Mouse (Mus musculus) spleen, adult 2 months (tissue): Measurements from ENCODE around the gene Ldlrap1. TPM values are rescaled to one million over a fixed set of nuclear protein-coding genes. Genes with fewer than 3 reads are reported as not detected.

Experiments
- DNase-seq, 2 experiments: peaks; one replicate each; pipeline versions ENCODE4 v3.0.0 to v3.0.0-alpha.2; 2012 to 2021; ENCODE audit warnings: low spot score in 2 of 2, low read depth in 1 of 2
- H3K27ac ChIP-seq: fragments of 200-500 bp; 2 replicates; pipeline ENCODE4 v1.5.1; 2012; ENCODE audit warnings: low read length, inconsistent platforms; ENCODE audit not compliant: insufficient read depth
- H3K27me3 ChIP-seq: fragments of 200-500 bp; 2 replicates; pipeline ENCODE4 v1.6.1; 2012; ENCODE audit warnings: mild to moderate bottlenecking, moderate library complexity, low read length, inconsistent platforms; ENCODE audit not compliant: control insufficient read depth, insufficient read depth
- H3K36me3 ChIP-seq: fragments of 200-500 bp; 2 replicates; pipeline ENCODE4 v1.6.1; 2012; ENCODE audit warnings: mild to moderate bottlenecking, low read length, inconsistent platforms; ENCODE audit not compliant: control insufficient read depth, insufficient read depth
- H3K4me1 ChIP-seq: fragments of 200-500 bp; 2 replicates; pipeline ENCODE4 v1.6.1; 2011; ENCODE audit warnings: inconsistent platforms; ENCODE audit not compliant: control insufficient read depth, insufficient read depth, insufficient read length
- H3K4me3 ChIP-seq: fragments of 200-500 bp; 2 replicates; pipeline ENCODE4 v1.5.1; 2011; ENCODE audit warnings: mild to moderate bottlenecking, inconsistent platforms; ENCODE audit not compliant: insufficient read depth, insufficient read length; ENCODE audit errors: extremely low read depth
- CTCF ChIP-seq: fragments of 200-500 bp; IDR thresholded peaks from 2 replicates; pipeline ENCODE4 v1.5.1; 2011; ENCODE audit warnings: mild to moderate bottlenecking, inconsistent platforms; ENCODE audit not compliant: insufficient read depth, insufficient read length, insufficient replicate concordance; ENCODE audit errors: extremely low read depth
- POLR2A ChIP-seq: fragments of 200-500 bp; IDR thresholded peaks from 2 replicates; pipeline ENCODE4 v1.6.1; 2011; ENCODE audit warnings: low read depth, low read length, inconsistent platforms
- WGBS: fragments of 180-500 bp; shearing (Covaris S2); methylation state at CpG from one replicate; pipeline ENCODE4 v1.1.7; 2018; 5-methylcytosine and 5-hydroxymethylcytosine counted together
- polyA plus RNA-seq: library from polyadenylated mRNA; depleted of rRNA; stranded (reverse); fragments of >200 nt; gene quantifications from 2 replicates; pipeline ENCODE4 v1.2.3, GENCODE M21; 2012; rRNA removed

Ldlrap1 gene
- polyA plus RNA-seq, 1 experiment = 29.8 TPM

DNA sequence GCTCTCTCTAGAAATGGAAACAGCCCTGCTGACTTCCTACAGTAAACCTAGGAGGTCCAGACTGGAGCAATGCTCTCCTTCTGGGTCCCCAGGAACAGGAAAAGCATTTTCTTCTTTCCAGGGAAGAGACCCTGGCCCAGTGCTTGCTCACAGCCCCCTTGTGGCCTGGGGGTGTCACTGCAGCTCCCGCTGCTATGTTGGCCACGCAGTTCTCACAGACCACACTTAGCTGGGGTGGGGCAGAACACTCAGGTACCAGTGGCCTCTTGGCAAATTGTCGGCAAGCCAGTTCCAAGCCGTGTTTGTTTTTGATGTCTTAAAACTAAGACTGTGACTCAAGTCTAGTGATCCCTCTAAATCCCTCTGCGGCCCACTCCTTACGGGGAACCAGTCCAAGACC lies 65.9 kb downstream of the Ldlrap1 start:
- Histone ChIP-seq H3K27ac (no peak overlapping the region), H3K4me1 (peaks cover 12% of the 10 kb centered on the region), H3K36me3 (no peaks in the 10 kb centered on the region), H3K27me3 (peaks cover 10% of the 10 kb centered on the region; the same call in 1 of the 2 replicates), H3K4me3 (peak overlapping the region; percentile 31; the same call in 1 of the 2 replicates)
- peak; percentile 19 to 58 for DNase-seq
- WGBS = 25% methylated on average over 6 of the region's 6 CpGs
- TF ChIP-seq CTCF (peak; percentile 91), POLR2A (no peak)

DNA sequence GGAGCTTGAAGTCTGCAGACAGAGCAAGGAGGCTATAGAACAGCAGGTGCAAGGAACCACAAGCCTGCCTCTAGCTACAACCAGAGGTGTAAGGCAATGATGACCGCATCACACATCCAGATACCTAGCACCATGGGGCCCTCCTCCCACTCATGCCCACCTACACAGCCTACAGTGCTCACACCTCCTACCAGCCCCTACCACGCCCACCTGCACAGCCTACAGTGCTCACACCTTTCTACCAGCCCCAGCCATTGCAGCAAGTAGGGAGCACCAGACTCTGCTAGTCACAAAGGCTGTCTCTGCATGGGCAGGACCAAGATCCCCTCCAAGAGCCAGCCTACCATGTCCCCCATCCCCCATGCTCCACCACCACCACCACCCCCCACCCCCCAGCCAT lies 66.9 kb downstream of the Ldlrap1 start:
- Histone ChIP-seq H3K27ac (no peak overlapping the region), H3K36me3 (no peaks in the 10 kb centered on the region), H3K4me1 (peaks cover 12% of the 10 kb centered on the region), H3K27me3 (peaks cover 10% of the 10 kb centered on the region; the same call in 1 of the 2 replicates), H3K4me3 (no peak overlapping the region)
- no peak for DNase-seq
- WGBS = 86% methylated on average over 2 of the region's 2 CpGs
- TF ChIP-seq POLR2A = no peak
- no peak for TF ChIP-seq CTCF

DNA sequence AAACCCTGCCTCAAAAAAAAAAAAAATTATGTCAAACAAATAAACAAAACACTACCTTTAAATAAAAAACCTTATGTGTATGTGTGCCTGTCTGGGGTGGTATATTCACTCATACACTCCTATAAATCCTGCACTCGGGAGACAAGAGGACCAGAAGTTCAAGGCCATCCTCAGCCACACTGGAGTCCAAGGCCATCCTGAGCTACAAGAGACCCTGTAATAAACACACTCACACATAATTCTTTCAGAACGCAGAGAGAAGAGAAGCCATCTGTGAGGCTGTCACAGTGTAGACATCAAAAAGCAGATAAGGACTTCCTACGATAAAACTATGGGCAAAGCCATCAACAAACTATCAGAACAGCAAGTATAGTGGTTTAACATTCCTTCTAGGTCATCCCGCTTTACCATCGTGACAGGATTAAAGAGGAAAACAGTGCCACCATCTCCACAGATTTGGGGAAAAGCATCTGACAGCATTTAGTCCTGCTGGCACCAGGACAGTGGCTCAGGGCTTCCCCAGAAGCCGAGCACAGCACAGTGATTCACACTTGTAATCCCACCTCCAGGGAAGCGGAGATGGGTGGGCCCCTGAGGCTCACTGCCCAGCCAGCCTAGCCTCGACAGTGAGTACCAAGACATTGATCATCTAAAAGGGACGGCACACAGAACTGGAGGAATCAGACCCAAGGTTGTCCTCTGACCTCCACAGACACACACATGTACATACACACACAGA lies 74.5 kb downstream of the Ldlrap1 start:
- TF ChIP-seq CTCF = no peak
- TF ChIP-seq POLR2A = no peak
- Histone ChIP-seq H3K27me3 (no peaks in the 10 kb centered on the region), H3K36me3 (no peaks in the 10 kb centered on the region), H3K4me3 (no peak overlapping the region), H3K27ac (no peak overlapping the region), H3K4me1 (no peaks in the 10 kb centered on the region)
- DNase-seq = no peak
- 88% methylated on average over 9 of the region's 9 CpGs for WGBS

DNA sequence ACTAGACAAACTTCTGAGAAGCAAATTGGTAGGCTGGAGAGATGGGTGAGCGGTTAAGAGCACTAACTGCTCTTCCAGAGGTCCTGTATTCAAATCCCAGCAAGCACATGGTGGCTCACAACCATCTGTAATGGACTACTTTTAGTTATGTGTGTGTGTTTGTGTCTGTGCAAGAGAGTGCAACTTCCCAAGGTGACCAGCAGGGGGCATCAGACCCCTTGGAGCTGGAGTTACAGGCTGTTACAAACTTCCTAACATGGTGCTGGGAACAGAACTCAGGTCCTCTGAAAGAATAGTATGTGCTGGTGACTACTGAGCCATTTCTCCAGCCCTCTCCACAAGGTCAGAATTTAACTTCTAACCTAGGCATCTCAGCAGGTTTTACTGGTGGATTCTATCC lies 75.4 kb downstream of the Ldlrap1 start:
- Histone ChIP-seq H3K27me3 (no peaks in the 10 kb centered on the region), H3K27ac (no peak overlapping the region), H3K4me3 (no peak overlapping the region), H3K36me3 (no peaks in the 10 kb centered on the region), H3K4me1 (no peaks in the 10 kb centered on the region)
- no peak for DNase-seq
- 93% methylated on average over 1 of the region's 1 CpGs for WGBS
- TF ChIP-seq POLR2A (no peak), CTCF (no peak)

Other genes starting within 250 kb of the Ldlrap1 start
- 37.4 and 55.2 TPM in 2 replicates for gene Mtfr1l, start 232.6 kb downstream of the Ldlrap1 start, polyA plus RNA-seq
- 8.0 and 8.3 TPM in 2 replicates for gene Selenon, start 215.9 kb downstream of the Ldlrap1 start, polyA plus RNA-seq
- gene Man1c1, start 63.7 kb downstream of the Ldlrap1 start, polyA plus RNA-seq = 6.9 and 7.7 TPM in 2 replicates
- 6.5 and 8.5 TPM in 2 replicates for gene Maco1, start 85.3 kb upstream of the Ldlrap1 start, polyA plus RNA-seq
- gene Rhd, start 96.5 kb upstream of the Ldlrap1 start, polyA plus RNA-seq = 69.5 and 84.0 TPM in 2 replicates
- 83.2 and 90.6 TPM in 2 replicates for gene Tmem50a, start 147.0 kb upstream of the Ldlrap1 start, polyA plus RNA-seq
- 691 and 1,139 TPM in 2 replicates for gene Rsrp1, start 155.6 kb upstream of the Ldlrap1 start, polyA plus RNA-seq
- 19.2 TPM in 2 replicates for gene Syf2, start 162.9 kb upstream of the Ldlrap1 start, polyA plus RNA-seq